Mouse (Mus musculus) urinary bladder, adult 2 months (tissue): ENCODE measurements around the gene Spa17. TPM values are rescaled to one million over a fixed set of nuclear protein-coding genes. Genes with fewer than 3 reads are reported as not detected.

Experiments
- DNase-seq: peaks from one replicate; pipeline ENCODE4 v3.0.0; 2022; ENCODE audit warnings: low spot score
- polyA plus RNA-seq: library from polyadenylated mRNA; depleted of rRNA; stranded (reverse); fragments of >200 nt; gene quantifications from 2 replicates; pipeline ENCODE4 v1.2.3, GENCODE M21; 2012; rRNA removed

Gene Spa17
- polyA plus RNA-seq = 2.2 and 3.8 TPM in 2 replicates

- peak; percentile 71 for DNase-seq
Measured at GRCm38 (mm10) chr9:37613182-37613910, at the start of gene Spa17. Gene Spa17, minus strand, starts transcription at chr9:37613722.

- no peak for DNase-seq
Measured at GRCm38 (mm10) chr9:37663210-37663609, 49.7 kb upstream of the Spa17 start.

- DNase-seq = no peak
Measured at GRCm38 (mm10) chr9:37659413-37659812, 45.9 kb upstream of the Spa17 start.

- DNase-seq = peak; percentile 80
Measured at GRCm38 (mm10) chr9:37656931-37657481, 43.5 kb upstream of the Spa17 start, which contains the start of gene Tbrg1. Gene Tbrg1, minus strand, starts transcription at chr9:37657312.

- DNase-seq = no peak
Measured at GRCm38 (mm10) chr9:37656439-37656881, 42.9 kb upstream of the Spa17 start.

- no peak for DNase-seq
Measured at GRCm38 (mm10) chr9:37655961-37656360, 42.4 kb upstream of the Spa17 start.

- DNase-seq = no peak
Measured at GRCm38 (mm10) chr9:37653836-37654235, 40.3 kb upstream of the Spa17 start.

GRCm38 (mm10) chr9:37650639-37651038, 37.1 kb upstream of the Spa17 start:
- DNase-seq = no peak

GRCm38 (mm10) chr9:37646246-37646645, 32.7 kb upstream of the Spa17 start:
- no peak for DNase-seq

- no peak for DNase-seq
Measured at GRCm38 (mm10) chr9:37638721-37639120, 25.2 kb upstream of the Spa17 start.

- DNase-seq = no peak
Measured at GRCm38 (mm10) chr9:37636800-37637542, 23.4 kb upstream of the Spa17 start.

- DNase-seq = no peak
Measured at GRCm38 (mm10) chr9:37636335-37636734, 22.8 kb upstream of the Spa17 start.

- DNase-seq = no peak
Measured at GRCm38 (mm10) chr9:37634269-37634668, 20.7 kb upstream of the Spa17 start.

GRCm38 (mm10) chr9:37632305-37632704, 18.8 kb upstream of the Spa17 start:
- DNase-seq = no peak

GRCm38 (mm10) chr9:37629941-37630340, 16.4 kb upstream of the Spa17 start:
- DNase-seq = no peak

GRCm38 (mm10) chr9:37628581-37628980, 15.1 kb upstream of the Spa17 start:
- DNase-seq = no peak

- DNase-seq = no peak
Measured at GRCm38 (mm10) chr9:37627263-37627662, 13.7 kb upstream of the Spa17 start.

- DNase-seq = no peak
Measured at GRCm38 (mm10) chr9:37626103-37626567, 12.6 kb upstream of the Spa17 start.

- DNase-seq = no peak
Measured at GRCm38 (mm10) chr9:37625641-37626040, 12.1 kb upstream of the Spa17 start.

- no peak for DNase-seq
Measured at GRCm38 (mm10) chr9:37625129-37625528, 11.6 kb upstream of the Spa17 start.

GRCm38 (mm10) chr9:37624502-37624901, 11.0 kb upstream of the Spa17 start:
- no peak for DNase-seq

- DNase-seq = no peak
Measured at GRCm38 (mm10) chr9:37623981-37624380, 10.5 kb upstream of the Spa17 start.

- DNase-seq = no peak
Measured at GRCm38 (mm10) chr9:37621290-37621689, 7.8 kb upstream of the Spa17 start.
